In genomic region chr1:55085781-55086366, GRCm38 (mm10) we compare ENCODE assay signal across 7 mouse cellular contexts. TPM values are rescaled to one million over a fixed set of nuclear protein-coding genes. Genes with fewer than 3 reads are reported as not detected.
DNase-seq lines count a peak whose midpoint lies in the region; ATAC-seq and TF ChIP-seq lines count a peak whose summit lies in the region.

No protein-coding gene starts in this region.

- 0 out of 2 replicates have a peak, but pooled peaks cover 3% of the 10 kb centered on the region for H3K9me3 ChIP-seq in lung, embryonic 16.5 days (ENCODE audit: control insufficient read depth, low read length)
- H3K9me3 ChIP-seq in forebrain, embryonic 13.5 days (replicated peaks): no peaks in the 10 kb centered on the region
- no peaks in the 10 kb centered on the region for H3K9me3 ChIP-seq in liver, embryonic 11.5 days (ENCODE audit: control insufficient read depth, low read length)
- no peaks in the 10 kb centered on the region for H3K9me3 ChIP-seq in stomach, postnatal 0 days (ENCODE audit: control insufficient read depth, low read length)

- H3K4me2 ChIP-seq in lung, embryonic 16.5 days (ENCODE audit: low read depth, low read length): peak overlapping the region; percentile 77
- peak overlapping the region; percentile 93 for H3K4me2 ChIP-seq in forebrain, embryonic 13.5 days
- peak overlapping the region; percentile 76 for H3K4me2 ChIP-seq in liver, embryonic 11.5 days
- H3K4me2 ChIP-seq in stomach, postnatal 0 days (replicated peaks; ENCODE audit: low read depth): peak overlapping the region; percentile 87

- TF ChIP-seq EP300 in stomach, postnatal 0 days (optimal IDR thresholded peaks at IDR 0.05): no peak

- H3K4me3 ChIP-seq in lung, embryonic 16.5 days (ENCODE audit: low read length): peak overlapping the region; percentile 18; the same call in 1 of the 2 replicates
- H3K4me3 ChIP-seq in forebrain, embryonic 13.5 days: peak overlapping the region; percentile 94
- peak overlapping the region; percentile 98 for H3K4me3 ChIP-seq in liver, embryonic 11.5 days (ENCODE audit: low read depth, low read length)
- H3K4me3 ChIP-seq in stomach, postnatal 0 days (ENCODE audit: low read depth, low read length): no peak overlapping the region; the same call in 1 of the 2 replicates

- peaks cover 25% of the 10 kb centered on the region for H3K36me3 ChIP-seq in lung, embryonic 16.5 days (ENCODE audit: control insufficient read depth, insufficient read depth, low read length)
- H3K36me3 ChIP-seq in forebrain, embryonic 13.5 days (ENCODE audit: poor library complexity, severe bottlenecking): peaks cover 50% of the 10 kb centered on the region
- peaks cover 37% of the 10 kb centered on the region for H3K36me3 ChIP-seq in liver, embryonic 11.5 days (ENCODE audit: control insufficient read depth, insufficient read depth, low read length)
- peaks cover 19% of the 10 kb centered on the region for H3K36me3 ChIP-seq in stomach, postnatal 0 days (ENCODE audit: control insufficient read depth, insufficient read depth, low read length)

- DNase-seq in lung, postnatal 10 days: no peak
- DNase-seq in liver, embryonic 11.5 days (ENCODE audit: low spot score): no peak
- DNase-seq in stomach, postnatal 0 days (ENCODE audit: low spot score): no peak
- no peak for DNase-seq in cerebellum, adult 11 months
- DNase-seq in gastrocnemius, postnatal 25 days: no peak

- WGBS in lung, embryonic 16.5 days: 46% methylated on average over 7 of the region's 7 CpGs
- WGBS in forebrain, embryonic 13.5 days: 49% methylated on average over 7 of the region's 7 CpGs
- WGBS in liver, embryonic 11.5 days: 39% methylated on average over 7 of the region's 7 CpGs
- 53% methylated on average over 7 of the region's 7 CpGs for WGBS in stomach, postnatal 0 days

- 0 out of 2 replicates have a peak overlapping the region, but pooled peaks have one; percentile 14 for H3K9ac ChIP-seq in lung, embryonic 16.5 days (ENCODE audit: low read length)
- H3K9ac ChIP-seq in forebrain, embryonic 13.5 days: peak overlapping the region; percentile 94
- H3K9ac ChIP-seq in liver, embryonic 11.5 days (ENCODE audit: low read depth, low read length): peak overlapping the region; percentile 99
- H3K9ac ChIP-seq in stomach, postnatal 0 days (ENCODE audit: low read length): no peak overlapping the region

- H3K27me3 ChIP-seq in lung, embryonic 16.5 days (ENCODE audit: control insufficient read depth, insufficient read depth, low read depth, low read length): no peaks in the 10 kb centered on the region
- H3K27me3 ChIP-seq in forebrain, embryonic 13.5 days: no peaks in the 10 kb centered on the region
- no peaks in the 10 kb centered on the region for H3K27me3 ChIP-seq in liver, embryonic 11.5 days (replicated peaks; ENCODE audit: control insufficient read depth, insufficient read depth, low read length)
- H3K27me3 ChIP-seq in stomach, postnatal 0 days (ENCODE audit: control insufficient read depth, insufficient read depth, low read length): no peaks in the 10 kb centered on the region

- peak; percentile 31; the same call in 1 of the 2 replicates for TF ChIP-seq CTCF in stomach, postnatal 0 days (IDR thresholded peaks at IDR 0.05; ENCODE audit: low read depth)

- no peak for ATAC-seq in lung, embryonic 16.5 days (ENCODE audit: low read depth)
- ATAC-seq in forebrain, embryonic 13.5 days: no peak
- ATAC-seq in liver, embryonic 11.5 days (replicated peaks; ENCODE audit: low FRiP score): no peak
- ATAC-seq in stomach, postnatal 0 days (ENCODE audit: low FRiP score, low TSS enrichment): no peak

- peaks cover 25% of the 10 kb centered on the region for H3K4me1 ChIP-seq in lung, embryonic 16.5 days (replicated peaks; ENCODE audit: control insufficient read depth, insufficient read depth, low read length)
- peaks cover 48% of the 10 kb centered on the region for H3K4me1 ChIP-seq in forebrain, embryonic 13.5 days
- peaks cover 17% of the 10 kb centered on the region for H3K4me1 ChIP-seq in liver, embryonic 11.5 days (replicated peaks; ENCODE audit: control insufficient read depth, insufficient read depth, low read length)
- 0 out of 2 replicates have a peak, but pooled peaks cover 4% of the 10 kb centered on the region for H3K4me1 ChIP-seq in stomach, postnatal 0 days (replicated peaks; ENCODE audit: control insufficient read depth, insufficient read depth)

- no peak overlapping the region for H3K27ac ChIP-seq in lung, embryonic 16.5 days (ENCODE audit: low read length)
- H3K27ac ChIP-seq in forebrain, embryonic 13.5 days: no peak overlapping the region
- H3K27ac ChIP-seq in liver, embryonic 11.5 days (ENCODE audit: low read depth, low read length): peak overlapping the region; percentile 28; the same call in 1 of the 2 replicates
- no peak overlapping the region for H3K27ac ChIP-seq in stomach, postnatal 0 days (replicated peaks)

RNA-seq across cellular contexts. Expression of gene Hspe1, which starts 2.1 kb away (rescaled TPM):
- 245 and 281 TPM in 2 replicates for polyA plus RNA-seq in lung, embryonic 16.5 days (2015; fragmentation: Nextera tagmentation; extraction: Ambion mirVana)
- polyA plus RNA-seq in forebrain, embryonic 13.5 days (2015; fragmentation: Nextera tagmentation; extraction: Ambion mirVana): 360 and 397 TPM in 2 replicates
- 894 and 968 TPM in 2 replicates for polyA plus RNA-seq in liver, embryonic 11.5 days (2014; fragmentation: Nextera tagmentation; extraction: Ambion mirVana)
- 295 and 324 TPM in 2 replicates for polyA plus RNA-seq in stomach, postnatal 0 days (2015; fragmentation: Nextera tagmentation; extraction: Ambion mirVana)
- 10 to 100 TPM; 83.7 to 88.8 TPM for total RNA-seq in gastrocnemius, postnatal 25 days (2021)

RNA-seq across cellular contexts. Expression of gene Hspd1, which starts 2.2 kb away (rescaled TPM):
- polyA plus RNA-seq in lung, embryonic 16.5 days (2015; fragmentation: Nextera tagmentation; extraction: Ambion mirVana): 253 and 283 TPM in 2 replicates
- 333 and 363 TPM in 2 replicates for polyA plus RNA-seq in forebrain, embryonic 13.5 days (2015; fragmentation: Nextera tagmentation; extraction: Ambion mirVana)
- 809 and 855 TPM in 2 replicates for polyA plus RNA-seq in liver, embryonic 11.5 days (2014; fragmentation: Nextera tagmentation; extraction: Ambion mirVana)
- 154 and 166 TPM in 2 replicates for polyA plus RNA-seq in stomach, postnatal 0 days (2015; fragmentation: Nextera tagmentation; extraction: Ambion mirVana)
- 100 to 1,000 TPM; 162 to 179 TPM for total RNA-seq in gastrocnemius, postnatal 25 days (2021)

RNA-seq across cellular contexts. Expression of gene Coq10b, which starts 33.3 kb away (rescaled TPM):
- 18.0 and 19.2 TPM in 2 replicates for polyA plus RNA-seq in lung, embryonic 16.5 days (2015; fragmentation: Nextera tagmentation; extraction: Ambion mirVana)
- 35.0 and 36.6 TPM in 2 replicates for polyA plus RNA-seq in forebrain, embryonic 13.5 days (2015; fragmentation: Nextera tagmentation; extraction: Ambion mirVana)
- polyA plus RNA-seq in liver, embryonic 11.5 days (2014; fragmentation: Nextera tagmentation; extraction: Ambion mirVana): 21.1 and 22.2 TPM in 2 replicates
- polyA plus RNA-seq in stomach, postnatal 0 days (2015; fragmentation: Nextera tagmentation; extraction: Ambion mirVana): 31.4 and 36.2 TPM in 2 replicates
- total RNA-seq in gastrocnemius, postnatal 25 days (2021): 10 to 100 TPM in 1 of 2 experiments, 1 to 10 TPM in 1; 7.7 to 22.8 TPM

RNA-seq across cellular contexts. Expression of gene Mob4, which starts 45.2 kb away (rescaled TPM):
- 143 and 145 TPM in 2 replicates for polyA plus RNA-seq in lung, embryonic 16.5 days (2015; fragmentation: Nextera tagmentation; extraction: Ambion mirVana)
- polyA plus RNA-seq in forebrain, embryonic 13.5 days (2015; fragmentation: Nextera tagmentation; extraction: Ambion mirVana): 191 and 198 TPM in 2 replicates
- 82.1 and 94.4 TPM in 2 replicates for polyA plus RNA-seq in liver, embryonic 11.5 days (2014; fragmentation: Nextera tagmentation; extraction: Ambion mirVana)
- 128 and 139 TPM in 2 replicates for polyA plus RNA-seq in stomach, postnatal 0 days (2015; fragmentation: Nextera tagmentation; extraction: Ambion mirVana)
- total RNA-seq in gastrocnemius, postnatal 25 days (2021): 10 to 100 TPM; 34.1 to 38.5 TPM

RNA-seq across cellular contexts. Expression of gene Sf3b1, which starts 58.6 kb away (rescaled TPM):
- polyA plus RNA-seq in lung, embryonic 16.5 days (2015; fragmentation: Nextera tagmentation; extraction: Ambion mirVana): 293 and 321 TPM in 2 replicates
- polyA plus RNA-seq in forebrain, embryonic 13.5 days (2015; fragmentation: Nextera tagmentation; extraction: Ambion mirVana): 407 and 413 TPM in 2 replicates
- polyA plus RNA-seq in liver, embryonic 11.5 days (2014; fragmentation: Nextera tagmentation; extraction: Ambion mirVana): 223 and 255 TPM in 2 replicates
- polyA plus RNA-seq in stomach, postnatal 0 days (2015; fragmentation: Nextera tagmentation; extraction: Ambion mirVana): 153 TPM in 2 replicates
- 10 to 100 TPM; 36.4 to 49.3 TPM for total RNA-seq in gastrocnemius, postnatal 25 days (2021)
